Mouse (Mus musculus): Measurements from ENCODE around the gene Rnf223. TPM values are rescaled to one million over a fixed set of nuclear protein-coding genes. Genes with fewer than 3 reads are reported as not detected.

The Rnf223 gene
- polyA plus RNA-seq, 1 experiment from 2014 or later = 0.66 TPM

Other genes with a start within 250 kb of the Rnf223 start
- 52.5 and 52.6 TPM in 2 replicates for gene Pusl1, start 238.7 kb upstream of the Rnf223 start, polyA plus RNA-seq (2015; fragmentation: Nextera tagmentation; extraction: Ambion mirVana)
- 66.0 and 73.5 TPM in 2 replicates for gene Acap3, start 238.7 kb upstream of the Rnf223 start, polyA plus RNA-seq (2015; fragmentation: Nextera tagmentation; extraction: Ambion mirVana)
- 128 and 135 TPM in 2 replicates for gene Ube2j2, start 186.7 kb upstream of the Rnf223 start, polyA plus RNA-seq (2015; fragmentation: Nextera tagmentation; extraction: Ambion mirVana)
- 8.2 and 11.0 TPM in 2 replicates for gene C1qtnf12, start 168.2 kb upstream of the Rnf223 start, polyA plus RNA-seq (2015; fragmentation: Nextera tagmentation; extraction: Ambion mirVana)
- 25.0 and 26.9 TPM in 2 replicates for gene B3galt6, start 137.9 kb upstream of the Rnf223 start, polyA plus RNA-seq (2015; fragmentation: Nextera tagmentation; extraction: Ambion mirVana)
- 125 and 128 TPM in 2 replicates for gene Sdf4, start 137.6 kb upstream of the Rnf223 start, polyA plus RNA-seq (2015; fragmentation: Nextera tagmentation; extraction: Ambion mirVana)
- 0.57 TPM in 2 replicates for gene Tnfrsf4, start 116.7 kb upstream of the Rnf223 start, polyA plus RNA-seq (2015; fragmentation: Nextera tagmentation; extraction: Ambion mirVana)
- 2.0 and 2.3 TPM in 2 replicates for gene Tnfrsf18, start 104.3 kb upstream of the Rnf223 start, polyA plus RNA-seq (2015; fragmentation: Nextera tagmentation; extraction: Ambion mirVana)
- not detected in 2 replicates for gene Ttll10, start 71.1 kb upstream of the Rnf223 start, polyA plus RNA-seq (2015; fragmentation: Nextera tagmentation; extraction: Ambion mirVana)
- 36.6 and 40.6 TPM in 2 replicates for gene 9430015G10Rik, start 20.5 kb upstream of the Rnf223 start, polyA plus RNA-seq (2015; fragmentation: Nextera tagmentation; extraction: Ambion mirVana)
- 129 and 142 TPM in 2 replicates for gene Agrn, start 67.0 kb downstream of the Rnf223 start, polyA plus RNA-seq (2015; fragmentation: Nextera tagmentation; extraction: Ambion mirVana)
- 1.2 and 2.0 TPM in 2 replicates for gene Isg15, start 70.3 kb downstream of the Rnf223 start, polyA plus RNA-seq (2015; fragmentation: Nextera tagmentation; extraction: Ambion mirVana)
- 5.3 and 6.9 TPM in 2 replicates for gene AW011738, start 72.8 kb downstream of the Rnf223 start, polyA plus RNA-seq (2015; fragmentation: Nextera tagmentation; extraction: Ambion mirVana)
- 2.3 and 2.5 TPM in 2 replicates for gene Perm1, start 85.4 kb downstream of the Rnf223 start, polyA plus RNA-seq (2015; fragmentation: Nextera tagmentation; extraction: Ambion mirVana)
- 26.4 and 28.3 TPM in 2 replicates for gene Plekhn1, start 104.3 kb downstream of the Rnf223 start, polyA plus RNA-seq (2015; fragmentation: Nextera tagmentation; extraction: Ambion mirVana)
- gene Noc2l, start 105.5 kb downstream of the Rnf223 start, polyA plus RNA-seq (2015; fragmentation: Nextera tagmentation; extraction: Ambion mirVana) = 57.9 and 60.1 TPM in 2 replicates
- 5.2 and 6.0 TPM in 2 replicates for gene Samd11, start 125.1 kb downstream of the Rnf223 start, polyA plus RNA-seq (2015; fragmentation: Nextera tagmentation; extraction: Ambion mirVana)
- gene Vmn2r-ps159, start 200.6 kb downstream of the Rnf223 start, polyA plus RNA-seq (2015; fragmentation: Nextera tagmentation; extraction: Ambion mirVana) = not detected in 2 replicates

Data from midbrain, embryonic 13.5 days (tissue).